Mouse (Mus musculus): Measurements from ENCODE around the gene Hspb11. TPM values are rescaled to one million over a fixed set of nuclear protein-coding genes. Genes with fewer than 3 reads are reported as not detected.
A peak's percentile ranks its signal among the peaks of the same experiment; 100 is the strongest.

Hspb11 gene
- total RNA-seq (2015; ENCODE audit: low replicate concordance) (7.3 TPM in 1 of 2 replicates, not detected in the other), total RNA-seq (2017; ENCODE audit: low replicate concordance) (0.98 TPM in 1 of 2 replicates, not detected in the other)

DNA sequence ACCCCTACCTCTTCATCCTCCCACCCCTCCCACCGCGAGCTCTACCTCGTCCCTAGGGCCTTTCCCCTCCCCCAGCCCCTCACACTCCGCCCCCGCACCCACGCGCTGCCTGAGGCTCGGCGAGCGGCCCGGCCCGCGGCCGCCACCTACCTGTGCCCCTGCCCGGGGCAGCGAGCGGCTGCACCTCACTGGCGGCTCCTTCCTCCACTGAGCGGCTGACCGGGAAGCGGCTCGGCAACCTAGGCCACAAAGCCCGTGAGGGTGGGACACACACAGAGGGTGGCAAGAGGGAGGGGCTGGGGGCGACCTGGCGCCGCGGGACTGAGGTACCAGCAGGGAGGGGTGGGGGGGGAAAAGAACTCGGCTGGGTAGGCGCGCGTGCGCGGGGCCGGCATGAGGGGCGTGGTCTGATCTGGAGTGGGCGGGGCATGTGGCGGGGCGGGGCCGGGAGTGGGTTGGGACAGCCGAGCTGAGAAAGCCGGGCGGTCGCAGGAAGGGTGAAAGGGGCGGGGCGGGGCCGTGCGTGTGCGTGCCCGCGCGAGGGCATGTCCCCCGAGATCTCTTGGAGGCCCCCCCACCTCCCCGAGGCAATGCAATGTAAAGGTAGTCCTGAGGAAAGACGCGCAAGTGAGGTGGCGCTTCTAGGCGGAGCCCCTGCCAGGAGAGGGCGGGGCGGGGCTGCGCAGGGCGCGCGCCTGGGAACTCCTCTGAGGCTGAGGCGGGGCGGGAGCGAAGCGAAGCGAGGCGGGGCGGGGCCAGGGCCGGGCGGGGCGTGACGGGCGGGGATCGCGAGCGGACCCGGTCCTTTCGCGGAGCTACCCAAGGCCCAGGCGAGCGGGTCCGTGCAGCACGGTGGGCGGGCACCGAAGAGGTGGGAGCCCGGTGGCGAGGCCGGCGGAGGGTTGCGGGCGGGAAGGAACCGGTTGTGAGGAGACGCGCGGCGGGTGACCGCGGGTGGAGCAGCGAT lies at the start of gene Hspb11, which contains the start of gene Lrrc42:
Gene Hspb11, plus strand, starts transcription at position 469 of the 967 bp plus-strand sequence.
Gene Lrrc42, minus strand, starts transcription at position 408 of the 967 bp plus-strand sequence.
- ATAC-seq (replicated peaks; ENCODE audit: low FRiP score, poor library complexity, severe bottlenecking): peak; percentile 90

DNA sequence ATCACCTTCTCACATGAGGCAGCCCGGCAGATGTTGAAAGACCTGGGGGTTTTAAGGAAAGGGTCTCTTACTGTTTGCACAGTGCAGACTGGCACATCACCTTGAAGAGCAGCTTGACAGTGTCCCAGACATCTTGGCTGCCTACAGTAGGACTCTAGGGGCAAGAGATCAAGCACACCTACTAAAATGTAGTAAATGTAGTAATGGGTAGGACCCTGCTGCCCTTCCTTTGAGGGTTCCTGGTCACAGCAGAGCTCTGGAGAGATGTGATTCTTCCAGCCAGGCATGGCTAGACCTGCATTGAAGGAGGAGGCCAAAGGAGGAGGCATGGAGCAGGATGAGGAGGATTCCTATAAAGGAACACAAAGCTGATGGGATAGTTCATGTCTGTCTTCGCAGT lies 46.4 kb upstream of the Hspb11 start:
- no peak for ATAC-seq (replicated peaks; ENCODE audit: low FRiP score, poor library complexity, severe bottlenecking)

DNA sequence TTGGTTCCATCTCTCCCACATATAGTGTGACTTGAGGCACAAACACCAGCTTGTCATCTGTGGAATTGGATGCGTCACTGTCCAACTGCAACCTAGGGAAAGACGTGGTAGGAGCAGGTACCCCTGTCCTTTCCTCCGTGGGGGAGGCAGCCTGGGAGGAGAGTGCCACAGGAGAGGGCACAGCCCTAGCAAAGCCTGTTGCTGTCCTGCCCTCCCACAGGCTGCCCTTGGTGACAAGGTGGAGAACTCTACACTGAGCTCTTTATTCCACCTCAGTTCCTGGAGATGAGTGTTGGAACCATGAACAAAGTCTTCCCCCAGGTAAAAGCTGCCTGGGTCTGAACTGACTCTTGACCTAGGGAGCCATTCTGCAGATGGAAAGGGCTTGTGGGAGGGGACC lies 44.5 kb upstream of the Hspb11 start, which contains the start of gene Ldlrad1:
Gene Ldlrad1, plus strand, starts transcription at position 301 of the 400 bp plus-strand sequence.
- no peak for ATAC-seq (replicated peaks; ENCODE audit: low FRiP score, poor library complexity, severe bottlenecking)

DNA sequence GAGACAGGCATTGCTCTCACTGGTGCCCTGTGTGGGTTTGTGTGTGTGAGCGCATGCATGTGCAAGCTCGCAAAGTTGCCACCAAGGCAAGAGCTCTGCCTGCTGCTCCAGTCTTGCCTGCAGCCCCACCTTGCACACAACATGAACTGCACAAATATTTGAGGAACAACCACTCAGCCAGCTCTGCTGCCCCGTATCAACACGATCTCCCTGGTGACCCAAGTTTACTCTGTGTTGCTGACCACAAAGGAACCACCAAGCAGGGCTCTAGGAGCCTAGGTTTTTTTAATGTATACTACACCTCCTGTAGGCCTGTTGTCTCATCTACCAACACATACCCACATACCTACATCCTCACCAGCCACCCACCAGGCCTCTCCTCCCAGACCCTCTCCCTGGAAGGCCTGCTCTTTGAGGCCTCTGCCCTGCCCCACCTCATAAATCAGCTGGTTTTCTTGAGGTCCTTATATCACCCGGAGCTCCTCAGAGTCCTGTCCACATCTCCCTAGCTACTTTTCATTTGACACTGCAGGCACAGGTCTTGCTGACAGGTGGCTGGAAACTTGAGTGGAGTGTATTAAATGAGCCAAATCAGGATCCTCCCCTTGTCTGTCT lies 42.8 kb upstream of the Hspb11 start:
- no peak for ATAC-seq (replicated peaks; ENCODE audit: low FRiP score, poor library complexity, severe bottlenecking)

DNA sequence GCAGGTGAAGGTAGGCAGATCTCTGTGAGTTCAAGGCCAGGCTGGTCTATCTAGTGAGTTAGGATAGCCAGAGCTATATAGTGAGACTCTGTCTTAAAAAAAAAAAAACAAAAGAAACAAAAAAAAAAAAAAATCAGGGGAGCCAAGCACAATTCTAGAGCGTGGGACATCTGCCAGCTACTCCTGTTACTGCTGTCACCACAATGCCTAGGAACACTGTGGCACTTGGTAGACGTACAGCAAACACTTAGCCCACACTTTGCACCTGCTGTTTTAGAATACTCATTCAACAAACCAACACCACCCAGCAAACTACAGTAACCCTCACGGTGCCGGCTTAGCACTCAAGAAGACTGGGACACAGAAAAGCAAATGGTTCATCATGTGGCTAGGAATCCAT lies 41.9 kb upstream of the Hspb11 start:
- ATAC-seq (replicated peaks; ENCODE audit: low FRiP score, poor library complexity, severe bottlenecking): no peak

DNA sequence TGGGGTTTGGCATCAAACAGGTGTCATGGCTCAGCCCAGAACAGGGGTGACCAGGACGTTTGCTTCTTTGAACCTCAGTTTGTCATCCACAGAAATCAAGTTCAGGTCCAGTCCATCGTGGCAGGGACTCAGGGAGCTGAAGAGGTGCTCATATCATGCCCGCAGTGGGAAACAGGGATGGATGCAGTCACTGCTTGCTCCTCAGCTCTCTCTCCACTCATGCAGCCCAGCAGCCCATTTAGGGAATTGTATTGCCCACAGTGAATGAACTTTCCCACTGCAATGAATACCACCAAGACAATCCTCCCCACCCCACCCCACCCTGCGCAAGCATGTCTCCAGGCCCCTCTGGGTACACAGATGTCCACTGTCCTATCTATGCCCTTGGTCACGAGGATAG lies 41.5 kb upstream of the Hspb11 start:
- ATAC-seq (replicated peaks; ENCODE audit: low FRiP score, poor library complexity, severe bottlenecking): no peak

DNA sequence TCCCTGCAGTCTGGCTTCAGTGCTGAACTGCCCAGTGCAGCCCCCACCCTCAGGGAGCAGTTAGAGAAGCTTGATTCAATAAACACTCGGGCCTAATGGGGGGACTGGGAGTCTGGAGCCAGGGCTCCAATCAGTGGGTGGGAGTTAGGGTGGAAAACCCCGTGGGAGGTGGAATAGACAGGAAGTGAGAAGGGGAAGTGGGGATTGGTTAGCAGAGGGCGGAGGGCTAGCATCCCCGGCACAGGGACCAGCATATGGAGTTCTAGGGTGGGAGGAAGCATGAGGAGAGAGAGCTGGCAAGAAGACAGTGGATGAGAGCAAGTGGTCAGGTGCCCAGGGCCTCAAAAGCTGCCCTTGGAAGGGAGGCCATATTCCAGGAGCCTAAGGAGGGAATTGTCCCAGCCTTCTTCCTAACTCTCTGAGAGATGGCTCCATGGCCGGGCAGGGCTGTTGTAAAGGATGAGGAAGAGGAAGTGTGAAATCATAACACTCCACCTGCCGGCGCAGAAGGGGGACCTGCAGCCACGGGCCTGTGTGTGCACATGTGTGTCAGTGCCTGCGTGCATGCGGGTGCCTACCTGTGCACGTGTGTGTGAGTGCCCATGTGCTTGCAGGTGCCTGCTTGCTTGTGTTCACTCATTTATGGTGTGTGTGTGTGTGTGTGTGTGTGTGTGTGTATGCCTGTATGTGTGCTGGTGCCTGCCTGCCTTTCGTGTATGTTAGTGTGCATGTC lies 39.9 kb upstream of the Hspb11 start:
- ATAC-seq (replicated peaks; ENCODE audit: low FRiP score, poor library complexity, severe bottlenecking): no peak

DNA sequence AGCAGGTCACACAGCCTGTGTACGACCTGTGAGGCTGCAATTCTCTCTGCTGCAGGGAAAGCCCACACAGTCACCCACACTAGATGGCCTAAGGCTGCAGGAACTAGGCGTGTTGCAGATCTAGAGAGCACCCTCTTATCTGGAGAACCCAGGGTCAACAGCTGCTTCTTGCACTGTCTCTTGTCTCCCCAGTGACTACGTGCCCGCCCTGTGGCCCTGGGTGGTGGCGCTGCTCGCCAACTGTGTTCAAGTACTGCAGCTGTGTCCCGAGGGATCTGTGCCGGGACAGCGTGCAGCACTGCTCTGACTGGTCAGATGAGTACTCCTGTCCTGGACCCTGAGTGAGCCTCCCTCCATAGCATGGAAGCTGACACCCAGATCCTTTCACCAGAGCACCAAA lies 35.8 kb upstream of the Hspb11 start:
- peak; percentile 93 for ATAC-seq (replicated peaks; ENCODE audit: low FRiP score, poor library complexity, severe bottlenecking)

DNA sequence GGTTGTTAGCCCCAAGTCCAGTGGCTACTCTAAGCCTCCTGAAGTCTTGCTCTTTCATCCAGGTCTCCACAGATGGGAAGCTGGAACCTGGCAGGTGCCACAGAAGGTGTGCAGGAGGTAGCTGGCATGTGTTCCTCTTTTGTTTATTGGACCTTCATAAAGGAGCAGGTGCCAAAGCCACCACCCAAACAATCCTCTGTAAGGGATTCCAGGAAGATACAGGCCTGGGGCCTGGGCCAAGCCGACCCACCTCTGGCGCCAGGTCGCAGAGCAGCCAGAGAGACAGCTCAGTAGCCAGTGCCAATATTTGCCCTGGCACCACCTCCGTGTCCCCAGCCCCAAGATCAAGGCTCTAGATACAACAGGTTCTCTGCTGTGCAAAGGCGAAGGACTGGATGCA lies 31.9 kb upstream of the Hspb11 start:
- no peak for ATAC-seq (replicated peaks; ENCODE audit: low FRiP score, poor library complexity, severe bottlenecking)

DNA sequence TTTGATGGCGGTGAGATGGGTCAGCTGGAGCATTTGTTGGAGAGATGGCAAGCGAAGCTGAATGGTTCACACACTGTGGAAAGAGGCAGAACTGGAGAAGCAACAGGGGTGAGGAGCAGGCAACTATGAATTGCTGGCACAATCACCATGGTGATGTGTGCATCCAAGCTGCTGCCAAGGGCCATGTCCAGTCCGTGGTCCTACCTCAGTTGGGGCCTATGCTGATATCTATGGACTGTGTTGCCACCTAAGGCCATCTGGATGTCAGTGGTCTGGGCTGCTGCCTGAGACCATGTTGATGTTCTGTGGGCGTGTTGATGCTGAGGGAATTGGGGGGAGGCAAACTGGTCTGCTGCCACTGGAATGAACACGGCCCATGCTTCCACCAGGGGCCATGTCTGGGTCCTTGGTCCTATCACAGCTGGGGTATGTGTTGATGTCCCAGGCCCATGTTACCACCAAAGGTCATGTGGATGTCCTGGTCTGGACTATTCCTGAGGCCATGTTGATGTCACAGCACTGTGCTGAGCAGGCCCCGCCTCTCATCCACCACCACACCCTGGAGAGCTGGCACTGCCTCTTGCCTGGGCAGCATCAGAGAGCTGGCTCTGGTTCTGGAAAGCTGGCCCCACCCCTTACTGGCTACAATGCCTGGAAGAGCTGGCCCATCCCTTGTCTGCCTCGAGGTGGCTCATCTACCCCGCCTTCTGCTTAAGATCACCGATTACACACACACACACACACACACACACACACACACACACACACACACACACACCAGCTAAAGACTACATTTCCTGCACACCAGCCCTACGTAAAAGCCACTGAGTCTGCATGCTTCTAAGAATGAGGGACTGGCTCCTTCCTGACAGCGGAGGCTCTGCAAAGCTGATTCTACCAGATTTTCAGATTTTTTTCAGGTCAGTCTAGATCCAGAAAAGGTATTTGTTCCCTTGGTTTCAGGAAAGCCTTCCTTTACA lies 29.9 kb upstream of the Hspb11 start:
- peak; percentile 94 for ATAC-seq (replicated peaks; ENCODE audit: low FRiP score, poor library complexity, severe bottlenecking)

DNA sequence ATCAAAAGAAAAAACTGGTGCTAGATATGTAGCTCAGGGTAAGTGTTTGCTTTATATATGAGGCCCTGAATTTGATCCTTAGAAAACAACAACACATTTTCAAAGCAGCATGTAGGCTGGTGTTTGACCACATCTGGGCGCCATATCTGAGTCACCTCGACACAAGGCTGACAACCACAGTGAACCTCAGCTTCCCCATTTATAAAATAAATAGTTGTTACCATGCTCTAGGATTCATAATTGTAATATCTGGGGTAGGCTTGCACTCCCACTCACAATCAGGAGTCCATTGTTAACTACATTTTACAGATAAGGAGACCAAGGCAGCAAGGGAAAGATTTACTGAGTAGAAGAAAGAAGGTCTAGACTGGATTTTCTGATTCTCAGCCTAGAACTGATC lies 27.1 kb upstream of the Hspb11 start:
- ATAC-seq (replicated peaks; ENCODE audit: low FRiP score, poor library complexity, severe bottlenecking): no peak

DNA sequence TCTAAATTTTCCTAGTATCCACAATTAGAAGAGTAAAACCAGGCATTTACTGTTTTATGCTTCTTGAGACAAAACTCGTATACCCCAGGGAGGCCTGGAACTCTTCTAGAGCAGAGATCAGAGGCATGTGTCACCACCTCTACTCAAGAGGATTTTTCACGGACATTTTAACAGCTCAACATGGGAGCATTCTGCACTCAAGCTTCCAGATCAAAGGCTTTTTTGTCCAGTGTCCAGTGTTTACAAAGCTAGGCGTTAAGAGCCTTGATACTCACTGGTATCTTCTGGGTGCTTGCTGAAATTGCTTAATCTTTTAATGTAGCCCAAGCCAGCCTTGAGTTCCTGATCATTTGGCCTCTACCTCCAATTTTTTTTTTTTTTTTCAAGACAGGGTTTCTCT lies 21.2 kb upstream of the Hspb11 start:
- no peak for ATAC-seq (replicated peaks; ENCODE audit: low FRiP score, poor library complexity, severe bottlenecking)

DNA sequence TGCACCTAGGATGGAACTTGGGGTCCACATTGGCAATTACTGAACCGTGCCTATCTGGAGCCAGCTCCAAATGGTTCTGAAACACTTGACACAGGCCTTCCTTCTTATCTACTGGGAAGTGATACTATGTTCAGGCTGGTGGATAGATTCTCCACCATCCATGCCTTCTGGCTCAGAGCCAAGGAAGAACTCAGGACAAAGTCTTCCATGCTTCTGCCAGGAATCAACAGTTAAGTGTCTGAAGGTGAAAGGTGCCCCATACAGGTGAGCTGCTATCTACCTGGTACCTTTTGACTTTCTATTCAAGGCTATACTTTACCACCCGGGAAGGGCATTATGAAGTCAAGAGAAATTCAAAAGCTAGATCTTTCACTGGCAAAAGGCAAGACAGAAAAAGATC lies 15.1 kb upstream of the Hspb11 start:
- no peak for ATAC-seq (replicated peaks; ENCODE audit: low FRiP score, poor library complexity, severe bottlenecking)

DNA sequence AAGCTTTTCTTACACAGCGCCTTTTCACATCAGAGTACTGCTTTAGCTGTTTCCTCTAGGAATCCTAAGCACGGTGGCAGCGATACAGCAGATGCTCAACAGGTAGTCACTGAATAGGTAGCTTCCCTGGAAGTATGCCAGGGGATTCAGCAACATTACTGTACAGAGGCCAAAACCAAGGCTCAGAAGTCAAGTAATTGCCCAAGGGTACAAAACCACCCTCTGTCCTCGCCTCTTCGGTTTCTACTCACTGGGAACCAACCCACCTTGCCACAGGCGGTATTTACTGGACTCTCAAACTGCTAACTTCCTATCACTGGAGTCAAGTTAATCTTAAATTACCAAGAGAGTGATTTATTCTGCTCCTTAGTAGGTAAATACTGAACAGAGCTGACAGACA lies 13.2 kb upstream of the Hspb11 start:
- no peak for ATAC-seq (replicated peaks; ENCODE audit: low FRiP score, poor library complexity, severe bottlenecking)

DNA sequence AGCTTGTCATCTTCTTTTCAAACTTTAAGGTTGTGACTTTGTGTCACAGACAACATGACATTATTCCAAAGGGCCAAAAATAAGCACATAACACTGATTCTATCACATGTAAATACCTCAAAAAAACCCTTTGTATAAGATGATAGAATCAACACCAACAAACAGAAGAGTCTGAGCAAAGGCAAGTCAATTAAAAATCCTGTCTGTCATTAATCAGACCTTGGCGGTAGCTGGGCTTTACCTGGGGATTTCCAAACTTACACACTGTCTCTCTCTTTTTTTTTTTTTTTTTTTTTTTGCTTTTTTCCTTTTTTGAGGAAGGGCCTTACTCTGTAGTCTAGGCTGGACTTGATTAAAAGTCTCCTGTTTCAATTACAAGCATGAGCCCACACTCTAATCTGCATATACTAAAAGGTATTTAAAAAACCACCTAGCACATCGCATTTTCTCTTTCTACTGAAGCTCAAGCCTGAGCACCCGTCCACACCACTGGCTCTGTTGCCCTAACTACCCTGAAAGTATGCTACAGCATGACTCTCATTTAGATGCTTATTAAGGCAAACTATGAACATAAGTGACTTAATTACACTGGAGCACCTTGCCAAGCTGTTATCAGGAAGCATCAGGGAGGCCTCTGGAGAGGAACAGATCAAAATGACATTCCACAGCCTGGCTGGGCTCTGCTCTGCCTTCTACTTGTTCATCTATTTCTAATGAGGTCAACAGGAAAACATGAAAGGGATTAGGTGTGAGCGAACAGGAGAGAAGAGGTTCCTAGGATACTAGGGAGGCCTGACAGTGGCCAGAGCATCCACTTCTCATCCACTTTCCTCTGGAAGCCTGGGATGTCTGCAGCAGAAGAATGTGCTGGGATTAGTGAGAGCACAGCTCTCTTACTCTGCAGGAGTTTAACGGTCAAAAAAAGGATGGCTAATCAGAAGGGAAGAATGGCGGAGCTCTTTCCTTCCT lies 9.7 kb upstream of the Hspb11 start:
- ATAC-seq (replicated peaks; ENCODE audit: low FRiP score, poor library complexity, severe bottlenecking): no peak

DNA sequence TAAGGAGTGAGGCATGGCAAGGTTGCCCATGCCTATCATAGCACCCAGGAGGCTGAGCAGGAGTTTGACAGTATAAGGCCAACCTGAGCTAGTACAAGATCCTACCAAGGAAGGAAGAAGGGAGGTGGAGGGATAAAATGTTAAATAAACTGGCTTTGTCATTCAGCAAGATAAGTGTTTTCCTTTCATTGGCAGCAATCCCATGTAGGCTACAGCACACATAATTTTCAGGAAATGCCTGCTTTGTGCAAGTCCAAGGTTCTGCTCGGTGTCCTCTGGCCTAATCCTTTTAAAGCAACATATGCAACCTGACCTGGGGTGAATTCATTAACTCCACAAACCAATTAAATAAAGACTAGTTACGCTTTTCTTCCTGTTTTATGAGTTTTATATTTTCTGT lies 8.0 kb upstream of the Hspb11 start:
- ATAC-seq (replicated peaks; ENCODE audit: low FRiP score, poor library complexity, severe bottlenecking): no peak

DNA sequence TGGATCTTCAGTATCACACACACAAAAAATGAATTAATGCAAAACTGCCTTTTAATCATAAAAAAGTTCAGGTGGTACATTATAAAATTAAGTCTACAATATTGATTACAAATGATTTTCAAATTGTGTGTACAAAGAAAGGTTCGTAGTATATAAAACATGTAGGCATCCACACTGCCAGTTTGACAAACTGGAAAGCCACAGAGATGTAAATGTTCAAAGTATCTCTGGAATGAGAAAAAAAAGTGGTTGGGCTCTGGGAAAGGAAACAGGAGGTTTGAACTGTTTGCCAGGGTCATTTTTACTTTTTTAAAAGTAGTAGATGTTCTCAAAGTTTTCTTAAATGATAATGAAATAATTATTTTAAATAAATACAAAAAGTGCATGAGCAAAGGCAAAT lies 7.4 kb upstream of the Hspb11 start:
- ATAC-seq (replicated peaks; ENCODE audit: low FRiP score, poor library complexity, severe bottlenecking): no peak

DNA sequence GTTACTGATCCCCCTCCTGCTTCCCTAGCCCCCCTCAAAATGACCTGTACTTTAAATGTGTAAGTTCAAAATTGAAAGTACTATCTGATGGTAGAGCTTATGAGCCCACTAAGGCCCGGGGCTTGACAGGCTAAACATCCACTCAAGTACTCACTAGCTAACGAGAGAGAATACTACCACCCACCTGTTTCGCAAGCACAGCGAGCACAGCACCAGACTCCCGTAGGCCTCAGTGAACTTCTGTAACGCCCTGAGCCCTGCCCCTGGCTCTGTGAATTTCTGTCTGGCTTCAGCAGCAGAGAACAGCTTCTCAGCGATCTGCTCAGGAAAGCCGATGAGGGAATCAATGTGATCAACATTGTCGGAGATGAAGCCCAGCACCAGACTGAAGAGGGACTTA lies 6.3 kb upstream of the Hspb11 start:
- ATAC-seq (replicated peaks; ENCODE audit: low FRiP score, poor library complexity, severe bottlenecking): no peak

Data from erythroblast, adult 5-6 weeks (primary cell).